Mouse (Mus musculus): ENCODE results near the gene Klhl8. TPM values are rescaled to one million over a fixed set of nuclear protein-coding genes. Genes with fewer than 3 reads are reported as not detected.

Klhl8 gene
- polyA plus RNA-seq, 1 experiment: 9.4 TPM

DNA sequence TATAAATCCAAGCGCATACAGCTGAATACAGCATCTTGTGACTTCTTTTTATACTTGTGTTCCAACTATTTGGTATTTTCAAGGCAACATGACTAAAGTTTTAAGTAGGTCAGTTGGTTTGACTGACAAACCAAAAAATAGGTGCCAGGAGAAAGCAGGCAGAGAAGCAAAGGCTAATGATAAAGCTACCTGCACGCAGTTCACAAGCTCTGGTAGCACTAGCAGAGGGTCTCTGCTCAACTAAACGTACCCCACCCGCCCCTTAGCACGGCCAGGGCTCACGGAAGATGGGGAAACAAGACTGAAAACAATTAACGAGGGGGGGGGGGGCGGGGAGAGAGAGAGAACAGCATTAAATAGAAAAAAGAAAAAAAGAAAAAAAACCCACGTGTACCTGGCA lies 903 bp downstream of the Klhl8 start:
- DNase-seq: no peak
- Histone ChIP-seq H3K4me1 (replicated peaks; ENCODE audit: control insufficient read depth, insufficient read depth, low read length) (peaks cover 7% of the 10 kb centered on the region; the same call in 1 of the 2 replicates), H3K27ac (ENCODE audit: control insufficient read depth, insufficient read depth, low read length) (no peak overlapping the region), H3K4me3 (ENCODE audit: control insufficient read depth, insufficient read depth, low read length) (no peak overlapping the region), H3K36me3 (ENCODE audit: control insufficient read depth, insufficient read depth, low read length) (no peaks in the 10 kb centered on the region), H3K27me3 (ENCODE audit: control insufficient read depth, insufficient read depth, low read length) (no peaks in the 10 kb centered on the region; the same call in 1 of the 2 replicates)
- TF ChIP-seq CTCF (IDR thresholded peaks at IDR 0.05; ENCODE audit: borderline replicate concordance, control insufficient read depth, extremely low read depth, insufficient read depth, low read length, poor library complexity) (no peak), POLR2A (IDR thresholded peaks at IDR 0.05; ENCODE audit: control insufficient read depth, extremely low read depth, insufficient read depth, low read length, poor library complexity) (no peak)
- WGBS: 34% methylated on average over 9 of the region's 9 CpGs

GRCm38 (mm10) chr5:103909466-103909865 lies 1.6 kb downstream of the Klhl8 start:
- no peak for DNase-seq
- no peak for TF ChIP-seq POLR2A (IDR thresholded peaks at IDR 0.05; ENCODE audit: control insufficient read depth, extremely low read depth, insufficient read depth, low read length, poor library complexity)
- no peak for TF ChIP-seq CTCF (IDR thresholded peaks at IDR 0.05; ENCODE audit: borderline replicate concordance, control insufficient read depth, extremely low read depth, insufficient read depth, low read length, poor library complexity)
- 70% methylated on average over 3 of the region's 3 CpGs for WGBS
- no peaks in the 10 kb centered on the region; the same call in 1 of the 2 replicates for H3K27me3 ChIP-seq (ENCODE audit: control insufficient read depth, insufficient read depth, low read length)
- H3K27ac ChIP-seq (ENCODE audit: control insufficient read depth, insufficient read depth, low read length): no peak overlapping the region
- no peaks in the 10 kb centered on the region for H3K36me3 ChIP-seq (ENCODE audit: control insufficient read depth, insufficient read depth, low read length)
- no peak overlapping the region for H3K4me3 ChIP-seq (ENCODE audit: control insufficient read depth, insufficient read depth, low read length)
- peaks cover 7% of the 10 kb centered on the region; the same call in 1 of the 2 replicates for H3K4me1 ChIP-seq (replicated peaks; ENCODE audit: control insufficient read depth, insufficient read depth, low read length)

DNA sequence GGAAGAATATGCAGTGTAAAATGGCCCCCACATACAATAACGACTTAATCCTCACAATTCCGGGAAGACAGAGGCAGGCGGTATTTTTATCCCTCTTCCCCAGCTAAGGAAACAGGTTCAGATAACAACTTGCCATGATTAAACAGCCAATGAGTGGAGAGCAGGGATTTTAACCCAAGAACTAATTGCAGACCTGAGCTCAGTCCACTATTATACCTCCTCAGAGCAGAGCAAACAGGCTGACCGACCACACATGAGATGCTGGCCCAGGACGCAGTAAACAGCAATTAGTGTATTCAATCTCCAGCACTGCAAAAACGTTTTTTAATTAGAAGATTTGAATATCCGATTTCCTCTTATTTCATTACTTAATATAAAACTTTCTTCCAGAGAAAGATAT lies 2.2 kb downstream of the Klhl8 start:
- H3K27ac ChIP-seq (ENCODE audit: control insufficient read depth, insufficient read depth, low read length): no peak overlapping the region

GRCm38 (mm10) chr5:103907844-103908243 lies 3.2 kb downstream of the Klhl8 start:
- Histone ChIP-seq H3K4me3 (ENCODE audit: control insufficient read depth, insufficient read depth, low read length) (no peak overlapping the region), H3K27ac (ENCODE audit: control insufficient read depth, insufficient read depth, low read length) (no peak overlapping the region), H3K27me3 (ENCODE audit: control insufficient read depth, insufficient read depth, low read length) (no peaks in the 10 kb centered on the region), H3K36me3 (ENCODE audit: control insufficient read depth, insufficient read depth, low read length) (no peaks in the 10 kb centered on the region), H3K4me1 (replicated peaks; ENCODE audit: control insufficient read depth, insufficient read depth, low read length) (peaks cover 7% of the 10 kb centered on the region; the same call in 1 of the 2 replicates)
- DNase-seq: no peak
- WGBS: 95% methylated on average over 4 of the region's 4 CpGs
- TF ChIP-seq CTCF (IDR thresholded peaks at IDR 0.05; ENCODE audit: borderline replicate concordance, control insufficient read depth, extremely low read depth, insufficient read depth, low read length, poor library complexity) (no peak), POLR2A (IDR thresholded peaks at IDR 0.05; ENCODE audit: control insufficient read depth, extremely low read depth, insufficient read depth, low read length, poor library complexity) (no peak)

More for the DNA sequence above, 2.2 kb downstream of the Klhl8 start:
- Histone ChIP-seq H3K36me3 (ENCODE audit: control insufficient read depth, insufficient read depth, low read length) (no peaks in the 10 kb centered on the region), H3K4me3 (ENCODE audit: control insufficient read depth, insufficient read depth, low read length) (no peak overlapping the region), H3K27me3 (ENCODE audit: control insufficient read depth, insufficient read depth, low read length) (no peaks in the 10 kb centered on the region; the same call in 1 of the 2 replicates), H3K4me1 (replicated peaks; ENCODE audit: control insufficient read depth, insufficient read depth, low read length) (peaks cover 7% of the 10 kb centered on the region; the same call in 1 of the 2 replicates)
- TF ChIP-seq CTCF (IDR thresholded peaks at IDR 0.05; ENCODE audit: borderline replicate concordance, control insufficient read depth, extremely low read depth, insufficient read depth, low read length, poor library complexity) (no peak), POLR2A (IDR thresholded peaks at IDR 0.05; ENCODE audit: control insufficient read depth, extremely low read depth, insufficient read depth, low read length, poor library complexity) (no peak)
- 90% methylated on average over 7 of the region's 7 CpGs for WGBS
- no peak for DNase-seq

DNA sequence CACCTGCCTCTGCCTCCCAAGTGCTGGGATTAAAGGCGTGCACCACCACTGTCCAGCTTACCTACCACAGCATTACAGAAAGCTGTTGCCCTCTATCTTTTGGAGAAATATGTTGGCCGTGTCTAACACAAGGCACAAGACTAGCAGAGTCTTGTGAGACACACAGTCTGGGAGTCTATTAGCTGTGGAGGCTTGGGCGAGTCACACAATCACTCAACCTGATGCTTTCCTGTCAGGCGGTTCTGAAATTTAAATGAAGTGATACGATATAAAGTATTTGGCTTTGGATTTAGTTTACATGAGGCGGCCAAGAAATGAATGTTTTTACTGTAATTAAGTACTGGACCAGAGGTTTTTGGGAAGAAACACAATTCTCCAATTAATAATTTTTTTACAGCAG lies 4.9 kb downstream of the Klhl8 start:
- H3K27ac ChIP-seq (ENCODE audit: control insufficient read depth, insufficient read depth, low read length): no peak overlapping the region
- peaks cover 3% of the 10 kb centered on the region; the same call in 1 of the 2 replicates for H3K4me1 ChIP-seq (replicated peaks; ENCODE audit: control insufficient read depth, insufficient read depth, low read length)
- no peaks in the 10 kb centered on the region for H3K27me3 ChIP-seq (ENCODE audit: control insufficient read depth, insufficient read depth, low read length)
- TF ChIP-seq CTCF (IDR thresholded peaks at IDR 0.05; ENCODE audit: borderline replicate concordance, control insufficient read depth, extremely low read depth, insufficient read depth, low read length, poor library complexity) (no peak), POLR2A (IDR thresholded peaks at IDR 0.05; ENCODE audit: control insufficient read depth, extremely low read depth, insufficient read depth, low read length, poor library complexity) (no peak)
- H3K4me3 ChIP-seq (ENCODE audit: control insufficient read depth, insufficient read depth, low read length): no peak overlapping the region
- no peak for DNase-seq
- 92% methylated on average over 6 of the region's 6 CpGs for WGBS
- H3K36me3 ChIP-seq (ENCODE audit: control insufficient read depth, insufficient read depth, low read length): no peaks in the 10 kb centered on the region

- 88% methylated on average over 1 of the region's 1 CpGs for WGBS
Measured at GRCm38 (mm10) chr5:103898310-103898709, 12.7 kb downstream of the Klhl8 start.

DNA sequence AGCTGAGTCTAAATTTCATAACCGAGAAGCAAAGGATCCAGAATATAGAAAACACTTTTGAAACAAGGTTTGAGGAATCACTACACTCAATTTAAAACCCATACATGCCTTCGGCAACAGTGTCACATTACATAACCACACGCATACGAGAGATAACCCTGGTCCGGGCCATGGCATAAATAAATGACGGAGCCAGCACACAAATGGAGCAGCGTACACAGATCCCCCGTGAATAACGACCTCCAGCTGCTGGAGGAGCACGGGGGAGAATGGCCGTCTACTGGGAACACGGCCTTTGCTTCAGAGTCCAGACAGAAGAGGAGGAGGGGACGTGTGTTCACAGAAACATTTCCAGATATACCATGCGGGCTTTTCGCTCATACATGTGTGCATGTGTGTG lies 21.3 kb downstream of the Klhl8 start:
- no peaks in the 10 kb centered on the region for H3K36me3 ChIP-seq (ENCODE audit: control insufficient read depth, insufficient read depth, low read length)
- 98% methylated on average over 15 of the region's 15 CpGs for WGBS
- H3K27ac ChIP-seq (ENCODE audit: control insufficient read depth, insufficient read depth, low read length): no peak overlapping the region
- H3K4me3 ChIP-seq (ENCODE audit: control insufficient read depth, insufficient read depth, low read length): no peak overlapping the region
- TF ChIP-seq CTCF (IDR thresholded peaks at IDR 0.05; ENCODE audit: borderline replicate concordance, control insufficient read depth, extremely low read depth, insufficient read depth, low read length, poor library complexity): no peak
- TF ChIP-seq POLR2A (IDR thresholded peaks at IDR 0.05; ENCODE audit: control insufficient read depth, extremely low read depth, insufficient read depth, low read length, poor library complexity): no peak
- no peaks in the 10 kb centered on the region for H3K4me1 ChIP-seq (replicated peaks; ENCODE audit: control insufficient read depth, insufficient read depth, low read length)
- no peaks in the 10 kb centered on the region for H3K27me3 ChIP-seq (ENCODE audit: control insufficient read depth, insufficient read depth, low read length)
- no peak for DNase-seq

More at GRCm38 (mm10) chr5:103898310-103898709, 12.7 kb downstream of the Klhl8 start:
- no peaks in the 10 kb centered on the region for H3K36me3 ChIP-seq (ENCODE audit: control insufficient read depth, insufficient read depth, low read length)
- H3K4me3 ChIP-seq (ENCODE audit: control insufficient read depth, insufficient read depth, low read length): no peak overlapping the region
- TF ChIP-seq CTCF (IDR thresholded peaks at IDR 0.05; ENCODE audit: borderline replicate concordance, control insufficient read depth, extremely low read depth, insufficient read depth, low read length, poor library complexity) (no peak), POLR2A (IDR thresholded peaks at IDR 0.05; ENCODE audit: control insufficient read depth, extremely low read depth, insufficient read depth, low read length, poor library complexity) (no peak)
- DNase-seq: no peak
- H3K4me1 ChIP-seq (replicated peaks; ENCODE audit: control insufficient read depth, insufficient read depth, low read length): no peaks in the 10 kb centered on the region
- no peak overlapping the region for H3K27ac ChIP-seq (ENCODE audit: control insufficient read depth, insufficient read depth, low read length)
- no peaks in the 10 kb centered on the region for H3K27me3 ChIP-seq (ENCODE audit: control insufficient read depth, insufficient read depth, low read length)
